Mouse (Mus musculus) embryonic fibroblast, embryonic 13.5 days (primary cell): Measurements from ENCODE around the gene Tcf20.

Experiments used
- CTCF ChIP-seq: IDR thresholded peaks from 2 replicates; pipeline ENCODE4 v1.5.1; 2011; ENCODE audit warnings: mild to moderate bottlenecking, control low read depth, low read length, moderate library complexity, borderline replicate concordance; ENCODE audit not compliant: insufficient read depth
- POLR2A ChIP-seq: IDR thresholded peaks from 2 replicates; pipeline ENCODE4 v1.6.1; 2011; ENCODE audit warnings: low read depth, mild to moderate bottlenecking, control low read depth, low read length, moderate library complexity

DNA sequence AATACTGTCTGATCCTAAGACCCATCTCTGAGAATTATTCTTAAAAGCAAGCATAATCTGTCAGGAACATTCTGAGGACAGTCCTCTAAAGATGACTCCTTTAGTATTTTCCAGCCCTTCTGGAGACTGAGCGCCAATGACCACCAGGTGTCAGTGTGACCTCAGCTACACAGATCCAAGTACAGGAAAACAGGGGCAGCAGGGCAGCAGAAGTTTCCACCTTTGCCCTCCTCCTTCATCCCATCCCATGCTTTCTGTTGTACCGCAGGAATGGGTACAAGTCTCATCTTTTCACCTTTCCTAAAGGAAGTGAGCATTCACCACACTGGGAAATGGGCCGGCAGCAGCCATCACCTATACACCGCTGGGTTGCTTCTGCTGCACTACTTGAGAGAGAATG, 172.9 kb downstream of the Tcf20 start:
- TF ChIP-seq POLR2A, result no peak
- TF ChIP-seq CTCF, result peak; percentile 85
